Mouse (Mus musculus): ENCODE measurements around the gene Dkk3.

DNA sequence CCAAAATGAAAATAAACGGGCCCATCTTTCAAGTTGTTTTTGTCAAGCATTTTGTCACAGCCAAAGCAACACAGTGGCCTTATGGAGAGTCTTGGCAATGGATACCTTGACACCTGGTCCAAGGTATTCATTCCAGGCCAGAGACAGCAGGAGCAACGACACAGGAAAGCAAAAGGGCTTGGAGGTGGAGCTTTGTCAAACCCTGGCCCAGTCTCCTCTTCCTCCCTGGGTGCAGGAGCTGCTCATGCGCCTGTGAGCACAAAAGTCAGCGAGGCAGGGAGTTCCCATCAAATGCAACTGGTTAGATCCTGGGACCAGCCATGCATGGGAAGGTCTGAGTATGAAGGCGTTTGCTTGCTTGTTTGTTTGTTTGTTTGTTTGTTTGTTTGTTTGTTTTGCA lies 45.1 kb upstream of the Dkk3 start:
- TF ChIP-seq MAFK (IDR thresholded peaks at IDR 0.05; ENCODE audit: insufficient read depth, low read depth, low read length) (no peak), ZNF384 (IDR thresholded peaks at IDR 0.05; ENCODE audit: low read depth, low read length) (no peak), ZC3H11A (IDR thresholded peaks at IDR 0.05; ENCODE audit: borderline replicate concordance, low read depth, low read length) (no peak)

All from ES-E14 (cell line).